Mouse (Mus musculus) cerebellum, adult 2 months (tissue): Measurements from ENCODE around the gene Nedd8. TPM values are rescaled to one million over a fixed set of nuclear protein-coding genes. Genes with fewer than 3 reads are reported as not detected.

ENCODE experiments used
- DNase-seq, 2 experiments: peaks; one replicate each; pipeline ENCODE4 v3.0.0; 2021
- H3K27ac ChIP-seq: fragments of 200-500 bp; 2 replicates; pipeline ENCODE4 v1.5.1; 2012; ENCODE audit warnings: low read length, control low read depth, inconsistent platforms; ENCODE audit not compliant: insufficient read depth
- H3K27me3 ChIP-seq: fragments of 200-500 bp; 2 replicates; pipeline ENCODE4 v1.6.1; 2012; ENCODE audit warnings: inconsistent platforms, mild to moderate bottlenecking, low read length, moderate library complexity; ENCODE audit not compliant: control insufficient read depth, insufficient read depth
- H3K4me1 ChIP-seq: fragments of 200-500 bp; 2 replicates; pipeline ENCODE4 v1.6.1; 2011; ENCODE audit warnings: low read length; ENCODE audit not compliant: control insufficient read depth, insufficient read depth
- H3K4me3 ChIP-seq: fragments of 200-500 bp; replicated peaks from 2 replicates; pipeline ENCODE3; 2011; ENCODE audit warnings: mild to moderate bottlenecking, low read depth, low read length, control low read depth; ENCODE audit not compliant: insufficient read depth
- CTCF ChIP-seq: fragments of 200-500 bp; IDR thresholded peaks from 2 replicates; pipeline ENCODE4 v1.5.1; 2011; ENCODE audit warnings: low read depth, mild to moderate bottlenecking, control low read depth, low read length, moderate library complexity, borderline replicate concordance; ENCODE audit not compliant: insufficient read depth
- POLR2A ChIP-seq: fragments of 200-500 bp; IDR thresholded peaks from 2 replicates; pipeline ENCODE4 v1.6.1; 2011; ENCODE audit warnings: low read length, control low read depth, borderline replicate concordance; ENCODE audit not compliant: insufficient read depth
- WGBS: fragments of 180-500 bp; shearing (Covaris S2); methylation state at CpG from one replicate; pipeline ENCODE4 v1.1.7; 2018; 5-methylcytosine and 5-hydroxymethylcytosine counted together
- polyA plus RNA-seq: library from polyadenylated mRNA; depleted of rRNA; stranded (reverse); fragments of >200 nt; gene quantifications from 2 replicates; pipeline ENCODE4 v1.2.3, GENCODE M21; 2012; rRNA removed

Nedd8 gene
- polyA plus RNA-seq, 1 experiment, result 434 TPM

- peak overlapping the region; percentile 53 for H3K27ac ChIP-seq
- DNase-seq, result peak; percentile 44 to 53
- TF ChIP-seq CTCF (no peak), POLR2A (no peak)
- no peaks in the 10 kb centered on the region for H3K27me3 ChIP-seq
- peak overlapping the region; percentile 58 for H3K4me3 ChIP-seq
- 24% methylated on average over 22 of the region's 22 CpGs for WGBS
- H3K4me1 ChIP-seq, result peaks cover 4% of the 10 kb centered on the region; the same call in 1 of the 2 replicates
Observed at GRCm38 (mm10) chr14:55618486-55619195, 53.3 kb downstream of the Nedd8 start.

DNA sequence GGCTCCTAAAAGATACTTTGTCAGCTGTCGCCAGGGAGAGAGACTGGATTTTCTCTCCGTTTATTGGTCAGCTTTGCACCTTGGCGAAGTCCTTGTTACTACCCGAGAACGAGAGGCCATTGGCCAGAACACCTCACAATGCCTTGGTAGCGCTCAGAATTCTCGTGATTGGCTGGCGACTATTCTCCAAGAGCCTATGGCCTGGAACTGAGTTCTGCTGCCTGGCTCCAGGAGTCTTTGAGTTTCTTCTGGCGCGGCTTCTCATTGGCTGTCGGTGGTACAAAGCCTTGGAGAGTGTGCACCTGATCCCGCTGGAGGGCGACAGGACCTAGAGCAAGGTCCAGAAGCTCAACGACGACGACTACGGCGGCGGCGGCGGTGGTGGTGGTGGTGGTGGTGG, 54.1 kb downstream of the Nedd8 start, which contains the start of gene Rec8:
TSS of gene Rec8 (plus strand) at position 216 of the 400 bp plus-strand sequence.
- peak; percentile 23; the same call in 1 of the 2 replicates for TF ChIP-seq CTCF
- TF ChIP-seq POLR2A, result peak; percentile 41; the same call in 1 of the 2 replicates
- H3K4me1 ChIP-seq, result peaks cover 4% of the 10 kb centered on the region; the same call in 1 of the 2 replicates
- no peaks in the 10 kb centered on the region for H3K27me3 ChIP-seq
- peak within 1 kb of the TSS; percentile 58 for H3K4me3 ChIP-seq
- 25% methylated on average over 21 of the region's 21 CpGs for WGBS
- DNase-seq, result peak; percentile 68 to 86
- H3K27ac ChIP-seq, result peak within 1 kb of the TSS; percentile 61

- H3K4me3 ChIP-seq, result no peak overlapping the region
- WGBS, result 90% methylated on average over 2 of the region's 2 CpGs
- DNase-seq, result no peak
Observed at GRCm38 (mm10) chr14:55616844-55617243, 55.1 kb downstream of the Nedd8 start.

DNA sequence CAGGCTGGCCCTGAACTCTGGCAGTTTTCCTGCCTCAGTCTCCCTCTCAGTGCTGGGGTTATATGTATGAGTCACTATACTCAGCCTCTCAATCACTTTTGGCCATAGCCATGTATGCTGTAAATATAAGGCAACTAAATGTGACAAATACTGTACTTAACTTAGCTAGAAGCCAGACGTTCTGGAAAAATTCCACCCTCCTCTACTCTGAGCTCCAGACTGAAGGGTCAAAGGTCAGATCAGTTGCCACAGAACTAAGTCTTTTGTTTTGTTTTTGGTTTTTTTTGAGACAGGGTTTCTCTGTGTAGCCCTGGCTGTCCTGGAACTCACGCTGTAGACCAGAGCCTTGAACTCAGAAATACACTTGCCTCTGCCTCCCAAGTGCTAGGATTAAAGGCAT, 56.0 kb downstream of the Nedd8 start:
- DNase-seq, result no peak
- no peak overlapping the region for H3K4me3 ChIP-seq
- H3K27me3 ChIP-seq, result no peaks in the 10 kb centered on the region
- WGBS, result 72% methylated on average over 2 of the region's 2 CpGs
- H3K4me1 ChIP-seq, result peaks cover 4% of the 10 kb centered on the region; the same call in 1 of the 2 replicates
- TF ChIP-seq POLR2A (no peak), CTCF (no peak)
- H3K27ac ChIP-seq, result no peak overlapping the region

More at GRCm38 (mm10) chr14:55616844-55617243, 55.1 kb downstream of the Nedd8 start:
- H3K27ac ChIP-seq, result no peak overlapping the region
- TF ChIP-seq CTCF (no peak), POLR2A (no peak)
- peaks cover 4% of the 10 kb centered on the region; the same call in 1 of the 2 replicates for H3K4me1 ChIP-seq
- no peaks in the 10 kb centered on the region for H3K27me3 ChIP-seq

DNA sequence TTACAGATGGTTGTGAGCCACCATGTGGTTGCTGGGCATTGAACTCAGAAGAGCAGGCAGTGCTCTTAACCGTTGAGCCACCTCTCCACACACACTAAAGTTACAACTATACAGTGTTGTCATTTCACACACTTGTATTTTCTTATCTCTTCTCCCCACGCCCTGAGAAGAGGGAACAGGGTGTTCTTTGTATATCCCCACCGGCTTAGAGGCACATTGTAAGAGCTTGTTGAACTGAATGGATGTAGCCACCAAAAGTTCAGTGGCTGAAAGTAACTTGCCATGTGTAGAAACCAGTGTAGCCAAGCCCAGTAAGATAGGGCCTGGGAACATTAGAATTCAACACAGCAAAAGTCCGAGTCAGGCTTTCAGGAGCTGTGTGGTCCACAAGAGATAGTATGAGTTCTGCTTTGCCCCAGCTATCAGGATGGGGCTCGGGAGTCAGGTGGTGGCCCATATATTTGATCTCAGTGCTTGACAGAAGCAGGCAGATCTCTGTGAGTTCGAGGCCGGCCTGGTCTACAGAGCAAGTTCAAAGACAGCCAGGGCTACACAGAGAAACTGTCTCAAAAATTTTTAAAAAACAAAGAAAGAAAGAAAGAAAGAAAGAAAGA, 57.3 kb downstream of the Nedd8 start:
- Histone ChIP-seq H3K4me1 (peaks cover 4% of the 10 kb centered on the region; the same call in 1 of the 2 replicates), H3K27ac (no peak overlapping the region), H3K27me3 (no peaks in the 10 kb centered on the region), H3K4me3 (no peak overlapping the region)
- 77% methylated on average over 7 of the region's 7 CpGs for WGBS
- DNase-seq, result no peak
- TF ChIP-seq POLR2A, result no peak
- TF ChIP-seq CTCF, result no peak

DNA sequence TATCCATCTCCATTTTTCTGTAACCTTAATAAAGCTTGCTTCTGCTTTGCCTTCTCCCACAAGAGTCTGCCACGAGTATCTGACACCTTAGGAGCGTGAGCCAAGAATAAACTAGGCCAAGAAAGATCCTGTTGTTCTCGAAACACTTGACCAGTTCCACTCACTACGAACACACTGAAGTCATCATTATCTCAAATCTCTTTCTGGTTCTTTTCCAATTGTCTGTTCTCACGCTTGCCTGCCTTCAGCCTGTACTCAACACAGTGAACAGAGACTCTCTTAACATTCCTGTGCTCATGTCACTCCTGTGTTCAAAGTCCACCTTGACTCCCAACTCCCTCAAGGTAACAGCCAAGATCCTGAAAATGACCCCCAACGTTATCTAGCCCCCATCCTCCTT, 58.6 kb downstream of the Nedd8 start:
- no peak for TF ChIP-seq CTCF
- no peak for TF ChIP-seq POLR2A
- Histone ChIP-seq H3K27me3 (no peaks in the 10 kb centered on the region), H3K27ac (no peak overlapping the region), H3K4me3 (no peak overlapping the region), H3K4me1 (no peaks in the 10 kb centered on the region)
- WGBS, result 45% methylated on average over 6 of the region's 6 CpGs
- DNase-seq, result no peak

Other genes starting within 250 kb of the Nedd8 start
- gene Dhrs4, start 193.4 kb downstream of the Nedd8 start, polyA plus RNA-seq, result 18.5 and 18.7 TPM in 2 replicates
- gene Carmil3, start 181.5 kb downstream of the Nedd8 start, polyA plus RNA-seq, result 109 and 119 TPM in 2 replicates
- gene Cpne6, start 161.7 kb downstream of the Nedd8 start, polyA plus RNA-seq, result 39.8 and 56.8 TPM in 2 replicates
- gene Nrl, start 147.1 kb downstream of the Nedd8 start, polyA plus RNA-seq, result 0.33 and 0.56 TPM in 2 replicates
- gene Pck2, start 131.9 kb downstream of the Nedd8 start, polyA plus RNA-seq, result 44.8 and 49.3 TPM in 2 replicates
- 115 and 127 TPM in 2 replicates for gene Dcaf11, start 112.1 kb downstream of the Nedd8 start, polyA plus RNA-seq
- gene A730061H03Rik, start 111.7 kb downstream of the Nedd8 start, polyA plus RNA-seq, result 0.97 TPM in 2 replicates
- not detected in 2 replicates for gene Fitm1, start 96.5 kb downstream of the Nedd8 start, polyA plus RNA-seq
- 38.4 and 40.7 TPM in 2 replicates for gene Psme1, start 94.0 kb downstream of the Nedd8 start, polyA plus RNA-seq
- 90.9 and 92.8 TPM in 2 replicates for gene Emc9, start 86.8 kb downstream of the Nedd8 start, polyA plus RNA-seq
- gene Psme2, start 81.0 kb downstream of the Nedd8 start, polyA plus RNA-seq, result 43.1 and 46.8 TPM in 2 replicates
- gene Rnf31, start 80.4 kb downstream of the Nedd8 start, polyA plus RNA-seq, result 31.1 and 32.9 TPM in 2 replicates
- 18.4 and 20.3 TPM in 2 replicates for gene Irf9, start 68.6 kb downstream of the Nedd8 start, polyA plus RNA-seq
- gene Rec8, start 54.1 kb downstream of the Nedd8 start, polyA plus RNA-seq, result 71.2 and 79.1 TPM in 2 replicates
- gene Ipo4, start 36.2 kb downstream of the Nedd8 start, polyA plus RNA-seq, result 150 and 151 TPM in 2 replicates
- 4.9 and 5.6 TPM in 2 replicates for gene Gm49378, start 34.2 kb downstream of the Nedd8 start, polyA plus RNA-seq
- 35.3 and 40.1 TPM in 2 replicates for gene Tm9sf1, start 28.3 kb downstream of the Nedd8 start, polyA plus RNA-seq
- gene Tssk4, start 21.9 kb downstream of the Nedd8 start, polyA plus RNA-seq, result 0.40 and 0.61 TPM in 2 replicates
- 44.8 and 44.9 TPM in 2 replicates for gene Mdp1, start 11.6 kb downstream of the Nedd8 start, polyA plus RNA-seq
- gene Gmpr2, start 183 bp downstream of the Nedd8 start, polyA plus RNA-seq, result 29.2 and 29.6 TPM in 2 replicates
- 36.0 and 38.5 TPM in 2 replicates for gene Tinf2, start 9.7 kb upstream of the Nedd8 start, polyA plus RNA-seq
- 0.07 and 0.08 TPM in 2 replicates for gene Tgm1, start 41.8 kb upstream of the Nedd8 start, polyA plus RNA-seq
- 64.1 and 66.8 TPM in 2 replicates for gene Rabggta, start 50.1 kb upstream of the Nedd8 start, polyA plus RNA-seq
- 113 and 122 TPM in 2 replicates for gene Dhrs1, start 73.6 kb upstream of the Nedd8 start, polyA plus RNA-seq
- gene Nop9, start 73.6 kb upstream of the Nedd8 start, polyA plus RNA-seq, result 10.7 and 10.8 TPM in 2 replicates
- gene Cideb, start 86.3 kb upstream of the Nedd8 start, polyA plus RNA-seq, result 10.5 and 15.2 TPM in 2 replicates
- 0.07 and 0.08 TPM in 2 replicates for gene Ltb4r2, start 89.3 kb upstream of the Nedd8 start, polyA plus RNA-seq
- gene Ltb4r1, start 93.8 kb upstream of the Nedd8 start, polyA plus RNA-seq, result 0.33 and 0.36 TPM in 2 replicates
- 4.0 and 4.1 TPM in 2 replicates for gene Adcy4, start 112.0 kb upstream of the Nedd8 start, polyA plus RNA-seq
- gene Ripk3, start 116.7 kb upstream of the Nedd8 start, polyA plus RNA-seq, result 0.39 and 0.60 TPM in 2 replicates
- gene Nfatc4, start 151.0 kb upstream of the Nedd8 start, polyA plus RNA-seq, result 1.5 and 1.7 TPM in 2 replicates
- gene Nynrin, start 181.9 kb upstream of the Nedd8 start, polyA plus RNA-seq, result 4.5 and 4.8 TPM in 2 replicates
- 534 and 635 TPM in 2 replicates for gene Cbln3, start 212.3 kb upstream of the Nedd8 start, polyA plus RNA-seq
- gene Khnyn, start 212.8 kb upstream of the Nedd8 start, polyA plus RNA-seq, result 47.4 and 52.8 TPM in 2 replicates
- 214 and 218 TPM in 2 replicates for gene Sdr39u1, start 228.2 kb upstream of the Nedd8 start, polyA plus RNA-seq